Mouse (Mus musculus): ENCODE data around the gene Omt2b.
A peak's percentile ranks its signal among the peaks of the same experiment; 100 is the strongest.

Gene Omt2b

DNA sequence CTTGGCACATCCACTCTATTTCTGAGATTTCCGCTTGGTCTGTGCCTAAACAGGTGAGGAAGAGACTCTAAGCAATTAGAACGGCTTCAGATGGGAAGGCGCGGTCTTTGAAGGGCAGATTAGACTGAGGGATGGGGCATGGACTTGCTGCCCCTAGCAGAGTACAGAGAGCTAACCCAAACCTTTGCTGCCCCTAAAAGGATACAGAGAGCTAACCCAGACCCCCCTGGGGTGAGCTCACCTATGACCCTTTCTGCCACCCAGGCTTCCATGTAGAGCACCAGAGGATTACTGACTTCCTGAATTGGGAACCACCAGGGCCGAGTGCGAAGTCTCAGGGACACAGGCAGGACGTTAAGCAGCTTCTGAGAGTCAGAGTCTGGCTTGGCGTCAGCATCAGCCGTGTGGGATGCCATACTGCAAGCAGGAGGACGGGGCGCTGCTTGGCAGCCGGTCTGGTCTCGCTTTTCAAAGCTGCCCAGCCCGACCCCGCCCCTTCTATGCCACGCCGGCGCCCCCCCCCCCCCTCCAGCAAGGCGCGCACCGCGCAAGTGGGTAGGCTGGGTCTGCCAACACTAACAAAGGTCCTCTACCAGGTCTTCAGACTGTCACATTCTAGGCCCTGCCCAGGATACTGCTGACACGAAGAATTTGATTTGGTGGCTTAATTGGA, 50.9 kb downstream of the Omt2b start, which contains the start of gene Ooep:
Gene Ooep (minus strand): TSS at position 613 of the 673 bp plus-strand sequence.
- DNase-seq (ENCODE audit: low spot score in 2 of 2): peak; percentile 6 to 8

Measured in frontal cortex, postnatal 10 days (tissue).